Mouse (Mus musculus) adrenal gland, postnatal 10 days (tissue): ENCODE results near the gene Trim28. TPM values are rescaled to one million over a fixed set of nuclear protein-coding genes. Genes with fewer than 3 reads are reported as not detected.

Source experiments
- DNase-seq: peaks from one replicate; pipeline ENCODE4 v3.0.0; 2021; ENCODE audit warnings: mixed read lengths
- total RNA-seq, 2 experiments: library from RNA; stranded (reverse); gene quantifications; 2 replicates each; pipeline ENCODE4 v1.2.3; 2021

Gene Trim28
- total RNA-seq, 2 experiments from 2014 or later, result 218 to 247 TPM

- DNase-seq, result no peak
Observed at GRCm38 (mm10) chr7:12998053-12998452, 861 bp upstream of the Trim28 start, which contains the start of gene Slc27a5. Slc27a5 (minus strand) TSS chr7:12998192.

GRCm38 (mm10) chr7:13001584-13001983, 2.7 kb downstream of the Trim28 start:
- DNase-seq, result no peak

- DNase-seq, result no peak
Observed at GRCm38 (mm10) chr7:13003380-13003779, 4.5 kb downstream of the Trim28 start.

- no peak for DNase-seq
Observed at GRCm38 (mm10) chr7:13006011-13006410, 7.1 kb downstream of the Trim28 start.

- DNase-seq, result no peak
Observed at GRCm38 (mm10) chr7:13006531-13006930, 7.6 kb downstream of the Trim28 start.

- DNase-seq, result no peak
Observed at GRCm38 (mm10) chr7:13007341-13008092, 8.6 kb downstream of the Trim28 start.

- peak; percentile 94 for DNase-seq
Observed at GRCm38 (mm10) chr7:13009143-13010004, 10.5 kb downstream of the Trim28 start.

- no peak for DNase-seq
Observed at GRCm38 (mm10) chr7:13010005-13010908, 11.3 kb downstream of the Trim28 start, which contains the start of gene Zbtb45. Zbtb45 (minus strand) TSS chr7:13010034.

- DNase-seq, result no peak
Observed at GRCm38 (mm10) chr7:13013671-13014070, 14.8 kb downstream of the Trim28 start.

- no peak for DNase-seq
Observed at GRCm38 (mm10) chr7:13014275-13014839, 15.4 kb downstream of the Trim28 start.

- no peak for DNase-seq
Observed at GRCm38 (mm10) chr7:13015217-13015616, 16.3 kb downstream of the Trim28 start.

- DNase-seq, result peak; percentile 83
Observed at GRCm38 (mm10) chr7:13022773-13023535, 24.0 kb downstream of the Trim28 start.

GRCm38 (mm10) chr7:13023928-13024731, 25.2 kb downstream of the Trim28 start:
- peak; percentile 95 for DNase-seq

GRCm38 (mm10) chr7:13024805-13025204, 25.9 kb downstream of the Trim28 start:
- peak; percentile 87 for DNase-seq

GRCm38 (mm10) chr7:13025511-13026112, 26.7 kb downstream of the Trim28 start:
- no peak for DNase-seq

GRCm38 (mm10) chr7:13028986-13029385, 30.1 kb downstream of the Trim28 start:
- no peak for DNase-seq

GRCm38 (mm10) chr7:13031069-13031468, 32.2 kb downstream of the Trim28 start:
- no peak for DNase-seq

- no peak for DNase-seq
Observed at GRCm38 (mm10) chr7:13031983-13032382, 33.1 kb downstream of the Trim28 start.

- no peak for DNase-seq
Observed at GRCm38 (mm10) chr7:13032541-13032940, 33.6 kb downstream of the Trim28 start.
